Mouse (Mus musculus) ES-Bruce4 (cell line): ENCODE data around the gene Gm525.

Experiments used
- CTCF ChIP-seq: IDR thresholded peaks from one replicate; pipeline ENCODE4 v1.8.1; 2011; ENCODE audit warnings: low read depth, low read length
- POLR2A ChIP-seq: IDR thresholded peaks from one replicate; pipeline ENCODE4 v1.8.1; 2011; ENCODE audit warnings: low read length; ENCODE audit not compliant: insufficient read depth

- no peak for TF ChIP-seq CTCF
- no peak for TF ChIP-seq POLR2A
These were observed 38.1 kb upstream of the Gm525 start for GRCm38 (mm10) chr11:89035552-89035951.
